Mouse (Mus musculus): Measurements from ENCODE around the gene Cldnd2. TPM values are rescaled to one million over a fixed set of nuclear protein-coding genes. Genes with fewer than 3 reads are reported as not detected.

Cldnd2 gene
- polyA plus RNA-seq, 1 experiment = not detected

DNA sequence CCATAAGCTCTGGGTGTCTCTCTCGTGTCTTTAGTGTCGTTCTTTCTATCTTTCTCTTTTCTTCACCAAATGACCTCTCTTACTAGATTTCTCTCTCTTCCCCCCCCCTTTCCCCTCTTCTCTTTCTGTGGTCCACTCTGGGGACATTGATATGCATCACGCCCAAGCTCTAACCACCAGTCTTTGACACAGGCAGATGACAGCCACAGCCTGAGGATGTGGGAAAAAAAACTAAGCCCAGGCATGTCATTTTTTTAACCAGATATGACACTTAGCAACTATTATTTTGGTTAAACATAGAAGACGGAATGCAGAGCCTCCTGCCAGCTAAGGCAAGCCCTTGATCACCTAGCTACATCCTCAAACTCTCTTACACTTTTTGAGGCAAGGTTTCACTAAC, 2.0 kb upstream of the Cldnd2 start:
- Histone ChIP-seq H3ac (ENCODE audit: control insufficient read depth, insufficient read length, low read depth) (no peak overlapping the region), H3K79me3 (ENCODE audit: low read depth) (no peaks in the 10 kb centered on the region), H3K4me3 (ENCODE audit: insufficient read depth, poor library complexity, severe bottlenecking) (no peak overlapping the region), H3K79me2 (ENCODE audit: control insufficient read depth, insufficient read depth) (no peaks in the 10 kb centered on the region), H3K36me3 (ENCODE audit: control insufficient read depth, insufficient read depth) (no peaks in the 10 kb centered on the region), H3K27me3 (ENCODE audit: control insufficient read depth, insufficient read depth, insufficient read length) (no peaks in the 10 kb centered on the region)
- no peak for TF ChIP-seq MYOD1 (IDR thresholded peaks at IDR 0.05; ENCODE audit: control insufficient read depth, insufficient read length, low read depth)
- TF ChIP-seq CTCF (IDR thresholded peaks at IDR 0.05; ENCODE audit: control insufficient read depth, insufficient read depth, insufficient read length) = no peak
- TF ChIP-seq USF1 (IDR thresholded peaks at IDR 0.05; ENCODE audit: low read depth) = no peak
- no peak for TF ChIP-seq CEBPB (IDR thresholded peaks at IDR 0.05; ENCODE audit: low read depth)

DNA sequence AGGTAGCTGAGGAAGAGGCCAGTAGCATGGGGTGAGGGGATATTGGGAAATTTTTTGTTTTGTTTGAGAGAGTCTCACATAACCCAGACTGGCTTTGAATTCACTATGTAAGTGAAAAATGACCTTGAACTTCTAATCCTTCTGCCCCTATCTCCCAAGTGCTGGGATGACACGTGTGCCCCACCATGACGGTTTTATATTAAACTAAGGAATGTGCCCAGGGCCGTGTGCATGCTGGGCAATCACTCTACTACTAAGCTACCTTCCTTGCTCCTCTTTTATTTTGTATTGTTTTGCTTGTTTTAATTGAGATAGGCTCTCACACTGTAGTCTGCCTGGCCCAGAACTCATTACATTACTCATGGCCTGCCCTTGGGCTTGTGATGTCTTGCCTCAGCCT, 489 bp downstream of the Cldnd2 start:
- H3ac ChIP-seq (ENCODE audit: control insufficient read depth, insufficient read length, low read depth) = no peak overlapping the region
- H3K79me2 ChIP-seq (ENCODE audit: control insufficient read depth, insufficient read depth) = peaks cover 20% of the 10 kb centered on the region
- TF ChIP-seq MYOD1 (IDR thresholded peaks at IDR 0.05; ENCODE audit: control insufficient read depth, insufficient read length, low read depth) = no peak
- TF ChIP-seq CTCF (IDR thresholded peaks at IDR 0.05; ENCODE audit: control insufficient read depth, insufficient read depth, insufficient read length) = no peak
- TF ChIP-seq MYOG (IDR thresholded peaks at IDR 0.05; ENCODE audit: control insufficient read depth, extremely low read depth, insufficient read length) = no peak
- no peak for TF ChIP-seq USF1 (IDR thresholded peaks at IDR 0.05; ENCODE audit: low read depth)
- TF ChIP-seq CEBPB (IDR thresholded peaks at IDR 0.05; ENCODE audit: low read depth) = no peak
- TF ChIP-seq FOSL1 (IDR thresholded peaks at IDR 0.05; ENCODE audit: insufficient read depth, low read length, poor library complexity, severe bottlenecking) = no peak
- no peak for TF ChIP-seq MAX (IDR thresholded peaks at IDR 0.05)
- no peaks in the 10 kb centered on the region for H3K36me3 ChIP-seq (ENCODE audit: control insufficient read depth, insufficient read depth)
- H3K79me3 ChIP-seq (ENCODE audit: low read depth) = peaks cover 8% of the 10 kb centered on the region
- no peaks in the 10 kb centered on the region for H3K27me3 ChIP-seq (ENCODE audit: control insufficient read depth, insufficient read depth, insufficient read length)
- H3K4me3 ChIP-seq (ENCODE audit: insufficient read depth, poor library complexity, severe bottlenecking) = no peak overlapping the region

GRCm38 (mm10) chr7:43442684-43443083, 2.1 kb downstream of the Cldnd2 start:
- H3K79me3 ChIP-seq (ENCODE audit: low read depth) = peaks cover 8% of the 10 kb centered on the region
- H3K36me3 ChIP-seq (ENCODE audit: control insufficient read depth, insufficient read depth) = no peaks in the 10 kb centered on the region
- H3K4me3 ChIP-seq (ENCODE audit: insufficient read depth, poor library complexity, severe bottlenecking) = peak overlapping the region; percentile 27
- peaks cover 32% of the 10 kb centered on the region for H3K79me2 ChIP-seq (ENCODE audit: control insufficient read depth, insufficient read depth)
- H3K27me3 ChIP-seq (ENCODE audit: control insufficient read depth, insufficient read depth, insufficient read length) = no peaks in the 10 kb centered on the region
- TF ChIP-seq MAX (IDR thresholded peaks at IDR 0.05) (no peak), CEBPB (IDR thresholded peaks at IDR 0.05; ENCODE audit: low read depth) (no peak), USF1 (IDR thresholded peaks at IDR 0.05; ENCODE audit: low read depth) (no peak), MYOD1 (IDR thresholded peaks at IDR 0.05; ENCODE audit: control insufficient read depth, insufficient read length, low read depth) (no peak), MYOG (IDR thresholded peaks at IDR 0.05; ENCODE audit: control insufficient read depth, extremely low read depth, insufficient read length) (no peak), FOSL1 (IDR thresholded peaks at IDR 0.05; ENCODE audit: insufficient read depth, low read length, poor library complexity, severe bottlenecking) (no peak), CTCF (IDR thresholded peaks at IDR 0.05; ENCODE audit: control insufficient read depth, insufficient read depth, insufficient read length) (no peak)
- H3ac ChIP-seq (ENCODE audit: control insufficient read depth, insufficient read length, low read depth) = no peak overlapping the region

DNA sequence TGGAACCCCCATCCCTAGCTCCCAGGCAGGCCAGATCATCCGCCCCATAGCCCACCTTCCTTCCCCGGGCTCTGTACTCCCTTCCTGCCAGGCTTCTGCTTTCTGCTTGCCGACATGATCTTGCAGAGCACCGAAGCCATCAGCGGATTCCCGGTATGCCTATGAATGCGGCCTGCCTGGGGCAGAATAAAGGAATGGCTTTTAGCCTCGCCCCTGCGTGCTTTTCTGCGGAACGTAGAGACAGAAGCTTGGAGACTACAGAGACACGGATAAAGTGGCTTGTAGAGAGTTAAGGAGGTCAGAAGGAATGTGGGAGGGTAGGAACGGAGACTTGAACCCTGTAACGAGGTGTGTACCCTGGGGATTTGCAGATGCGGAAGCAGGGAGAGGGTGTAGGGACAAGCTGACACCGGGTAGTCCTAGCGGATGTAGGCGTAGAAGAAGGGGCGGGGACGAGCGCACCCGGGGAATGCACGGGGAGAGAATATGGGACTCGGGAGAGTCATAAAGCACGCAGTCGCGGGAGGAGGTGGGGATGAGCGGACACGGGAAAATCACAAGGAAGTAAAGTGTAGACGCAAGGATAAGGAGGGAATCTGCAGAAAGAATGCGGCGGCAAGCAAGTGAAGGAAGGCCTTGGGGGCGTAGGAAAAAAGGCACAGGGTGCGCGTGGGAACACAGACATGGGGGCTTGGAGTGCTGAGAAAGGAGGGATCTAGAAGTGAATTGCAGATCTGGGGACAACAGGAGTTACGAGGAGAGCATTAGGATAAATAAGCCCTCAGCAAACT, 2.7 kb downstream of the Cldnd2 start:
- Histone ChIP-seq H3K79me3 (ENCODE audit: low read depth) (peaks cover 8% of the 10 kb centered on the region), H3K36me3 (ENCODE audit: control insufficient read depth, insufficient read depth) (no peaks in the 10 kb centered on the region), H3K4me3 (ENCODE audit: insufficient read depth, poor library complexity, severe bottlenecking) (peak overlapping the region; percentile 27), H3K27me3 (ENCODE audit: control insufficient read depth, insufficient read depth, insufficient read length) (no peaks in the 10 kb centered on the region), H3ac (ENCODE audit: control insufficient read depth, insufficient read length, low read depth) (peak overlapping the region; percentile 56), H3K79me2 (ENCODE audit: control insufficient read depth, insufficient read depth) (peaks cover 35% of the 10 kb centered on the region)
- TF ChIP-seq FOSL1 (IDR thresholded peaks at IDR 0.05; ENCODE audit: insufficient read depth, low read length, poor library complexity, severe bottlenecking) (no peak), CTCF (IDR thresholded peaks at IDR 0.05; ENCODE audit: control insufficient read depth, insufficient read depth, insufficient read length) (no peak), CEBPB (IDR thresholded peaks at IDR 0.05; ENCODE audit: low read depth) (no peak), MYOG (IDR thresholded peaks at IDR 0.05; ENCODE audit: control insufficient read depth, extremely low read depth, insufficient read length) (no peak), MYOD1 (IDR thresholded peaks at IDR 0.05; ENCODE audit: control insufficient read depth, insufficient read length, low read depth) (no peak), MAX (IDR thresholded peaks at IDR 0.05) (no peak), USF1 (IDR thresholded peaks at IDR 0.05; ENCODE audit: low read depth) (no peak)

- peak within 1 kb of the TSS; percentile 27 for H3K4me3 ChIP-seq (ENCODE audit: insufficient read depth, poor library complexity, severe bottlenecking)
- H3K79me3 ChIP-seq (ENCODE audit: low read depth) = peaks cover 8% of the 10 kb centered on the region
- peaks cover 35% of the 10 kb centered on the region for H3K79me2 ChIP-seq (ENCODE audit: control insufficient read depth, insufficient read depth)
- TF ChIP-seq CTCF (IDR thresholded peaks at IDR 0.05; ENCODE audit: control insufficient read depth, insufficient read depth, insufficient read length) (no peak), MYOD1 (IDR thresholded peaks at IDR 0.05; ENCODE audit: control insufficient read depth, insufficient read length, low read depth) (no peak), FOSL1 (IDR thresholded peaks at IDR 0.05; ENCODE audit: insufficient read depth, low read length, poor library complexity, severe bottlenecking) (no peak), MYOG (IDR thresholded peaks at IDR 0.05; ENCODE audit: control insufficient read depth, extremely low read depth, insufficient read length) (no peak), MAX (IDR thresholded peaks at IDR 0.05) (no peak)
- H3K36me3 ChIP-seq (ENCODE audit: control insufficient read depth, insufficient read depth) = no peaks in the 10 kb centered on the region
- peak within 1 kb of the TSS; percentile 73 for H3ac ChIP-seq (ENCODE audit: control insufficient read depth, insufficient read length, low read depth)
- H3K27me3 ChIP-seq (ENCODE audit: control insufficient read depth, insufficient read depth, insufficient read length) = no peaks in the 10 kb centered on the region
Measured at GRCm38 (mm10) chr7:43443917-43444293, 3.3 kb downstream of the Cldnd2 start, which contains the start of the genes Etfb and Gm45233. TSS of gene Etfb (plus strand) at chr7:43444083. TSS of gene Gm45233 (plus strand) at chr7:43444128.

All from C2C12 (cell line).